Mouse (Mus musculus): ENCODE measurements around the gene Rasal1. TPM values are rescaled to one million over a fixed set of nuclear protein-coding genes. Genes with fewer than 3 reads are reported as not detected.

The Rasal1 gene
- polyA plus RNA-seq, 1 experiment from 2014 or later: not detected

DNA sequence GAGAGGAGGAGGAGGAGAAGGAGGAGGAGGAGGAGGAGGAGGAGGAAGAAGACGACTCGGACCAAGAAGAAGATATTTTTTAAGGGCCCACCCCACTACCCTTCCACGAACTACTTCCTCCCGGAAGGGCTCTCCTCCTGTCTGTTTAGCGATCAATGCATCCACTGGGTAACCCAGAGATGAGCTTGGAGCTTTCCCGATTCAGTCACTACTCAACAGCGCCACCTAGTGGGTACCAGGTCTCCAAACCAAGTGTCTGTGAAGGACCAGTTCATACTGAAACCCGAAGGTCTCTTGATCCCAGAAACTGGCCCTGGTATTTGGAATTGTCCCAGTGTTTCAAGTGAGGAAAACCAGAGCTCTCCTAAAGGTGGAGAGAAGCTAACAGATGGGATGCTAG is 42.9 kb upstream of the Rasal1 start:
- peaks cover 12 to 15% of the 10 kb centered on the region in 2 experiments for H3K4me1 ChIP-seq (ENCODE audit: control insufficient read depth in 2 of 2, insufficient read depth in 2 of 2, low read length in 2 of 2)
- no peak overlapping the region for H3K9ac ChIP-seq (ENCODE audit: low read length)
- no peaks in the 10 kb centered on the region for H3K27me3 ChIP-seq (ENCODE audit: control insufficient read depth, insufficient read depth, low read length)
- H3K4me3 ChIP-seq (ENCODE audit: control insufficient read depth in 1 of 2, insufficient read depth in 1 of 2, low read depth in 1 of 2, low read length in 2 of 2): peak overlapping the region in 1 of 2 experiments; percentile 32; a peak in 2 of 4 replicates
- no peak overlapping the region for H3K27ac ChIP-seq (replicated peaks in 1 of 2; ENCODE audit: control insufficient read depth in 1 of 2, insufficient read depth in 1 of 2, low read depth in 2 of 2, low read length in 2 of 2)
- 0 out of 2 replicates have a peak, but pooled peaks cover 12% of the 10 kb centered on the region for H3K36me3 ChIP-seq (ENCODE audit: control insufficient read depth, insufficient read depth, low read length)
- WGBS: 2% methylated on average over 8 of the region's 8 CpGs
- H3K4me2 ChIP-seq (ENCODE audit: low read length): peak overlapping the region; percentile 68
- ATAC-seq (ENCODE audit: insufficient number of reproducible peaks, insufficient read depth, low FRiP score, low read depth): no peak; the same call in 1 of the 2 replicates
- no peaks in the 10 kb centered on the region for H3K9me3 ChIP-seq (ENCODE audit: control insufficient read depth, low read length)

GRCm38 (mm10) chr5:120606590-120607200 is 41.9 kb upstream of the Rasal1 start:
- Histone ChIP-seq H3K4me2 (ENCODE audit: low read length) (no peak overlapping the region), H3K27ac (replicated peaks in 1 of 2; ENCODE audit: control insufficient read depth in 1 of 2, insufficient read depth in 1 of 2, low read depth in 2 of 2, low read length in 2 of 2) (no peak overlapping the region), H3K9ac (ENCODE audit: low read length) (no peak overlapping the region), H3K4me1 (ENCODE audit: control insufficient read depth in 2 of 2, insufficient read depth in 2 of 2, low read length in 2 of 2) (peaks cover 13 to 15% of the 10 kb centered on the region in 2 experiments), H3K4me3 (ENCODE audit: control insufficient read depth in 1 of 2, insufficient read depth in 1 of 2, low read depth in 1 of 2, low read length in 2 of 2) (no peak overlapping the region), H3K9me3 (ENCODE audit: control insufficient read depth, low read length) (no peaks in the 10 kb centered on the region), H3K36me3 (ENCODE audit: control insufficient read depth, insufficient read depth, low read length) (0 out of 2 replicates have a peak, but pooled peaks cover 12% of the 10 kb centered on the region), H3K27me3 (ENCODE audit: control insufficient read depth, insufficient read depth, low read length) (no peaks in the 10 kb centered on the region)
- 64% methylated on average over 25 of the region's 25 CpGs for WGBS
- ATAC-seq (ENCODE audit: insufficient number of reproducible peaks, insufficient read depth, low FRiP score, low read depth): no peak

GRCm38 (mm10) chr5:120607335-120607734 is 41.3 kb upstream of the Rasal1 start:
- Histone ChIP-seq H3K4me1 (ENCODE audit: control insufficient read depth in 2 of 2, insufficient read depth in 2 of 2, low read length in 2 of 2) (peaks cover 13 to 18% of the 10 kb centered on the region in 2 experiments), H3K27ac (replicated peaks in 1 of 2; ENCODE audit: control insufficient read depth in 1 of 2, insufficient read depth in 1 of 2, low read depth in 2 of 2, low read length in 2 of 2) (no peak overlapping the region), H3K36me3 (ENCODE audit: control insufficient read depth, insufficient read depth, low read length) (0 out of 2 replicates have a peak, but pooled peaks cover 12% of the 10 kb centered on the region), H3K4me3 (ENCODE audit: control insufficient read depth in 1 of 2, insufficient read depth in 1 of 2, low read depth in 1 of 2, low read length in 2 of 2) (no peak overlapping the region), H3K27me3 (ENCODE audit: control insufficient read depth, insufficient read depth, low read length) (no peaks in the 10 kb centered on the region), H3K9ac (ENCODE audit: low read length) (no peak overlapping the region), H3K9me3 (ENCODE audit: control insufficient read depth, low read length) (no peaks in the 10 kb centered on the region), H3K4me2 (ENCODE audit: low read length) (no peak overlapping the region)
- no peak for ATAC-seq (ENCODE audit: insufficient number of reproducible peaks, insufficient read depth, low FRiP score, low read depth)
- WGBS: 71% methylated on average over 3 of the region's 3 CpGs

DNA sequence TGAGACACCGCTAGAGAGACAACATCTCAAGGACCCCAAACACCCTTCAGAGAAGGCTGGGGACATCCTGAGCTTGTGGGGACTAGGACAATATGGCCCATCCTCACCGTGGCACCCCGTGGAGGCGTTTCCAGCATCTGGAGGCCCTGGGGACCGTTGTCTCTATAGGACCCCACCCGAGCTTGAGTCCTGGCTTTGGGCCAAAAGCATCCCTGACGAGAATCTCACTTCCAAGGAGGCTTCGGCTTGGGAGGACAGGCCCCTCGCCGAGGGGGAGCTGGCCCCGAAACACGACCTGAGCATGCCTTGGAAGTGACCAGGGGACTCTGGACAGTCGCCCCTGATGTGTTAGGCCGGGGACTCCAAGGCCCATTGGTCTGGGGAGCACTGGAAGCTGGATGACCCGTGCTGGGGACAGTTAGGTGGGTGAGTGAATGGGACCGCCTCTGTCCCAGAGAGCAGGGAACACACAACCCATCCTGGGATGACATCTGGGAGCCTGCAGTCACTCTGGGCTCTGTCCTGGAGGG is 39.3 kb upstream of the Rasal1 start:
- Histone ChIP-seq H3K27ac (replicated peaks in 1 of 2; ENCODE audit: control insufficient read depth in 1 of 2, insufficient read depth in 1 of 2, low read depth in 2 of 2, low read length in 2 of 2) (no peak overlapping the region), H3K9ac (ENCODE audit: low read length) (no peak overlapping the region), H3K9me3 (ENCODE audit: control insufficient read depth, low read length) (no peaks in the 10 kb centered on the region), H3K4me2 (ENCODE audit: low read length) (no peak overlapping the region), H3K4me3 (ENCODE audit: control insufficient read depth in 1 of 2, insufficient read depth in 1 of 2, low read depth in 1 of 2, low read length in 2 of 2) (no peak overlapping the region), H3K27me3 (ENCODE audit: control insufficient read depth, insufficient read depth, low read length) (no peaks in the 10 kb centered on the region), H3K36me3 (ENCODE audit: control insufficient read depth, insufficient read depth, low read length) (0 out of 2 replicates have a peak, but pooled peaks cover 12% of the 10 kb centered on the region), H3K4me1 (ENCODE audit: control insufficient read depth in 2 of 2, insufficient read depth in 2 of 2, low read length in 2 of 2) (peaks cover 16 to 23% of the 10 kb centered on the region in 2 experiments)
- WGBS: 77% methylated on average over 16 of the region's 16 CpGs
- ATAC-seq (ENCODE audit: insufficient number of reproducible peaks, insufficient read depth, low FRiP score, low read depth): no peak

GRCm38 (mm10) chr5:120610906-120611305 is 37.7 kb upstream of the Rasal1 start:
- Histone ChIP-seq H3K9me3 (ENCODE audit: control insufficient read depth, low read length) (no peaks in the 10 kb centered on the region), H3K4me3 (ENCODE audit: control insufficient read depth in 1 of 2, insufficient read depth in 1 of 2, low read depth in 1 of 2, low read length in 2 of 2) (no peak overlapping the region), H3K36me3 (ENCODE audit: control insufficient read depth, insufficient read depth, low read length) (0 out of 2 replicates have a peak, but pooled peaks cover 12% of the 10 kb centered on the region), H3K27me3 (ENCODE audit: control insufficient read depth, insufficient read depth, low read length) (no peaks in the 10 kb centered on the region), H3K27ac (replicated peaks in 1 of 2; ENCODE audit: control insufficient read depth in 1 of 2, insufficient read depth in 1 of 2, low read depth in 2 of 2, low read length in 2 of 2) (no peak overlapping the region), H3K4me1 (ENCODE audit: control insufficient read depth in 2 of 2, insufficient read depth in 2 of 2, low read length in 2 of 2) (peaks cover 12 to 18% of the 10 kb centered on the region in 2 experiments), H3K9ac (ENCODE audit: low read length) (peak overlapping the region; percentile 75; the same call in 1 of the 2 replicates), H3K4me2 (ENCODE audit: low read length) (peak overlapping the region; percentile 94; the same call in 1 of the 2 replicates)
- ATAC-seq (ENCODE audit: insufficient number of reproducible peaks, insufficient read depth, low FRiP score, low read depth): no peak
- 89% methylated on average over 5 of the region's 5 CpGs for WGBS

- Histone ChIP-seq H3K4me1 (ENCODE audit: control insufficient read depth in 2 of 2, insufficient read depth in 2 of 2, low read length in 2 of 2) (peaks cover 12 to 18% of the 10 kb centered on the region in 2 experiments), H3K4me3 (ENCODE audit: control insufficient read depth in 1 of 2, insufficient read depth in 1 of 2, low read depth in 1 of 2, low read length in 2 of 2) (peak overlapping the region; percentile 71 to 72), H3K4me2 (ENCODE audit: low read length) (peak overlapping the region; percentile 94), H3K36me3 (ENCODE audit: control insufficient read depth, insufficient read depth, low read length) (0 out of 2 replicates have a peak, but pooled peaks cover 16% of the 10 kb centered on the region), H3K27ac (replicated peaks in 1 of 2; ENCODE audit: control insufficient read depth in 1 of 2, insufficient read depth in 1 of 2, low read depth in 2 of 2, low read length in 2 of 2) (no peak overlapping the region), H3K9me3 (ENCODE audit: control insufficient read depth, low read length) (no peaks in the 10 kb centered on the region), H3K27me3 (ENCODE audit: control insufficient read depth, insufficient read depth, low read length) (no peaks in the 10 kb centered on the region), H3K9ac (ENCODE audit: low read length) (peak overlapping the region; percentile 75)
- no peak for ATAC-seq (ENCODE audit: insufficient number of reproducible peaks, insufficient read depth, low FRiP score, low read depth)
- 45% methylated on average over 8 of the region's 8 CpGs for WGBS
Observed at GRCm38 (mm10) chr5:120611416-120611815, 37.2 kb upstream of the Rasal1 start.

- no peaks in the 10 kb centered on the region for H3K27me3 ChIP-seq (ENCODE audit: control insufficient read depth, insufficient read depth, low read length)
- peaks cover 12 to 18% of the 10 kb centered on the region in 2 experiments for H3K4me1 ChIP-seq (ENCODE audit: control insufficient read depth in 2 of 2, insufficient read depth in 2 of 2, low read length in 2 of 2)
- no peaks in the 10 kb centered on the region for H3K9me3 ChIP-seq (ENCODE audit: control insufficient read depth, low read length)
- under 1% methylated on average over 22 of the region's 22 CpGs for WGBS
- peak within 1 kb of the TSS; percentile 71 to 72 for H3K4me3 ChIP-seq (ENCODE audit: control insufficient read depth in 1 of 2, insufficient read depth in 1 of 2, low read depth in 1 of 2, low read length in 2 of 2)
- peak within 1 kb of the TSS; percentile 81 to 94 for H3K27ac ChIP-seq (replicated peaks in 1 of 2; ENCODE audit: control insufficient read depth in 1 of 2, insufficient read depth in 1 of 2, low read depth in 2 of 2, low read length in 2 of 2)
- H3K36me3 ChIP-seq (ENCODE audit: control insufficient read depth, insufficient read depth, low read length): peaks cover 24% of the 10 kb centered on the region
- ATAC-seq (ENCODE audit: insufficient number of reproducible peaks, insufficient read depth, low FRiP score, low read depth): peak; percentile 85
- H3K4me2 ChIP-seq (ENCODE audit: low read length): peak within 1 kb of the TSS; percentile 94
- peak within 1 kb of the TSS; percentile 83 for H3K9ac ChIP-seq (ENCODE audit: low read length)
Observed at GRCm38 (mm10) chr5:120612442-120612821, 36.2 kb upstream of the Rasal1 start, which contains the start of the genes Rita1 and Ddx54. Rita1 (minus strand) TSS chr5:120612589. Ddx54 (plus strand) TSS chr5:120612739.
